Mouse (Mus musculus) spleen, adult 2 months (tissue): ENCODE data around the gene Dnajc8.

ENCODE experiments used
- CTCF ChIP-seq: fragments of 200-500 bp; IDR thresholded peaks from 2 replicates; pipeline ENCODE4 v1.5.1; 2011; ENCODE audit warnings: mild to moderate bottlenecking, inconsistent platforms; ENCODE audit not compliant: insufficient read depth, insufficient read length, insufficient replicate concordance; ENCODE audit errors: extremely low read depth
- POLR2A ChIP-seq: fragments of 200-500 bp; IDR thresholded peaks from 2 replicates; pipeline ENCODE4 v1.6.1; 2011; ENCODE audit warnings: low read depth, low read length, inconsistent platforms

- TF ChIP-seq CTCF = no peak
- no peak for TF ChIP-seq POLR2A
Observed at GRCm38 (mm10) chr4:132573327-132573726, 38.0 kb downstream of the Dnajc8 start.
